Mouse (Mus musculus) retina, postnatal 1 day (tissue): ENCODE measurements at regions not wholly inside any gene's neighbourhood (a gene's known extent, or its start where the extent isn't known, plus 50 kb on each side); places are given as distances from the start of the nearest gene placed in this dataset.

Experiments
- DNase-seq: peaks from one replicate; pipeline ENCODE4 v3.0.0-alpha.2; 2012

DNA sequence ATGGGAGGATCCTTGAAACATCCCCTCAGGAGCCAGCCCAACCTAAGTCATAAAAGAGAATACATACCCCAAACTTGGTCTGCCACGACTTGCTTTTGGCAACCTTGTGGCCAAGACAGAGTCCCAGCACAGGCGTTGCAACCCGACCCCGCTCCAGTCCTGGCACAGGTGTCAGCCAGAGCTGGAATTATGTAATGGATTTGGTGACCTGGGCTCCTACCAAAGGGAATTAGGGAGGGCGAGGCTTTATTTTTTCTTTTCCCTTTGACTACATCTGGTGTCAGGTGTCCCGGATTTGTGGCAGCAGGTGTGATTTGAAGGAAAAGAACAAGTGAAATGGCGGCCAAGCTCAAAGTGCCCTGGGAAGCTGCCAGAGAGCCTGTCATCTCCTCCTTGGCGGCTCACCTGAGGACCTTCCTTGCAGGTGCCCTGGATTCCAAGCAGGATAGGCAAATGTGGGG is 212.9 kb downstream of the Mef2c start:
- peak; percentile 35 for DNase-seq

DNA sequence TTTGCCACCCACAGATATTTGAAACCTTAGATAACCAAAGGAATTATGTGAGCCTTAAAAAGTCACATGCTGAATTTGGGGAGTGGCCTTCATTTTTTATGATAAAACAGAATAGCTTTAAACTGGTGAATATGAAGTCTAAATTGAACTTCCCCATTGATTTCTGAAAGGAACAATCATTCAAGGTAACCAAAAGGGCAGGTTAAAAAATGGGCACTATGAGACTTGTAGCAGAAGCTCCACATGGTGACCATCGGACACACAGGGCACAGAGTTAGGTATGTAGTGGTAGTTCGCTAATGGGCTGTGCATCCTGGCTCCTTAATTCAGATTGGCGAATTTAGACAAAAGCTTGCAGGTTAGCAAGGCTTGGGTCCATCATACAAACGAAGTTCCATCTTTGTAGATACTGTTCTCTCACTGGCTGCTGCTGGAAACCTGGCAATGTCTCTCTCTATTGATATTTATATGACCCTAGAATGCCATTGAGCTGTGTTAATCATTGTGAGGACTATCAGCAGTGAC is 213.9 kb downstream of the Mef2c start:
- peak; percentile 8 for DNase-seq

DNA sequence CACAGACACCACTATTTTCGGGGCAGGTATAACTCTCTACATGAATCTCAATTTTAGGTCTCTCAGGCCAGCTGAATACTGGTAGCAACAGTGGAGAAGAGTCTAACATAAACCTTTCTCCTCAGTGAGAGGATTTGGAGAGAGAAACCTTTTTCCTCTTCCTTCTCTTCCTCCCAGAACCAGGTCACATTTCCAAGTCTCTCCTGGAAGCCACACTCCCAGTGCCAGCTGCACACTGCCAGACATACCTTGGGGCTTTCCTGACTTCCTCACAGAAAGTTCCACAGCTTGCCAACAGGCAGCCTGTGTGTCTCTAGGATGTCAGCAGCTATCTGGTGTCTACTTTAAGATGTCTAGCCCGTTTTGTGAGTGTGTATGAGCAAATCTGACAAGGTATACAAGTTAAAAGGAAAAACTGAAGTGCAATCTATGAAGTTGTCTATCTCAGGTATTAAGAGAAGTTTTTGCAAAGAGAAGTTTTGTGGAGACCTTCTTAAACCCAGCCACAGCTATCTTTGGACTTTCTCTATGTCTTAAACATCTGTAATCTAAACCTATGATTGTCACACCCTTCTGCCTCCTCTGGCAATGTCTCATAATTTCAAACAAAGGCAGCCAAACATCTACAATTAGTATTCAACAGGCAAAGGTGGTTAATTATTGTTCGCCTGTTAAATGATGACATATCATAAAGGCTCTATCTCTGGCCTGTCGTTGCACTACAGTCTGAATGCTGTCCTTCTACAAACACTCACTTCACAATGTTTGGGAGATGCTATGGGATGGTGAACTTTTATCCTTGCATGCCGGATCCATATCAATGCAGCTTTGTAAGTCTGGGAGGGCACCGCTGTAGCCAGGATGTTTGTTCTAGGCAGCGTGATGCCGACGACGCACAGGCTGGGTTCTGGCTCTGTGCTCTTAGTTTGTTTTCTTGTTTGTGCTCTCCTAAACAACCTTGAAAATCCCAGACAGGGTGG is 214.9 kb downstream of the Mef2c start:
- peak; percentile 20 for DNase-seq

DNA sequence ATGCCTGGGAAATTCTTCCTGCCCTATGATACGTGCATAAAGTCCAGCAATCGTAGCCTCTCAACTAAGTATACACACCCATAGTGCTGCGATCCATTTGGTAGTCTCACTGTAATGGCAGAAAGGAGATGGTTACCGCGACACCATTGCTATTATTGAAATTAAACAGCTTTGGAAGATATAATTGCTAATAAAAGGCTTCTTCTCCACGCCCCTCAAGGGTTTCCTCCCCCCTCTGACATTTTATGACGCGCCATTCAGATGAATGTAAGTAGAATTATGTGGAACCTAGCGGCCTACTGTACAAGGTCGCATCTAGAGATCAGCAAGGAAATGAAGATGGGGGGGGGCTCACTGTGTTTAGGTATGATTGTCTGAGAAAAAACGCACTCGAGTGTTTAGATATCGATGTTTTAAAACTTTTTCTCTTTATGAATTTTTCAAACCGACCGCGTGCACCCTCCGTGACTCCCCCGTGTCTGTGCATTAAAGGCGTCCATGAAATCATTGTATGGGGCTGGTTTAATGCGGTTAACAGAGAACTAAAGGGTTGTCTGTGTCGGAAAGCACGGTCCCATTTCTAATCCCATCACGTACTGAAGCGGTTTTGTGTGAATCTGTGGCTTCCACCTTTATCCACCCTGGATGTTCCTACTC is 215.9 kb downstream of the Mef2c start:
- DNase-seq: peak; percentile 50

DNA sequence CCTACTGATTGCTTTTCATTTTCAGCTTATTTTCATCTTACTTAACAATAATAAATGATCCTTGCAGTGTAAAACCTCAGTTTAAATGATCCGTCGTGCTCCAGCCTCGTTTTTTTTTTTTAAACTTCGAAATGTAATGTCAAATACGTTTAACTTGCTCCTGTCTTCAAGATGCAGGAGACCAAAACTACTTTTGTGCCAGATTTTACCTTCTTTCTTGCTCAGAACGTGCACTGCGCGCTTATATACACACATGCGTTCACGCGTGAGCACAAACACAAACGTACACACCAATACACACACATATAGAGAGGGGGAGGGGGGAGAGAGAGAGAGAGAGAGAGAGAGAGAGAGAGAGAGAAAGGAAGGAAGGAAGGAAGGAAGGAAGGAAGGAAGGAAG is 216.5 kb downstream of the Mef2c start:
- peak; percentile 42 for DNase-seq

DNA sequence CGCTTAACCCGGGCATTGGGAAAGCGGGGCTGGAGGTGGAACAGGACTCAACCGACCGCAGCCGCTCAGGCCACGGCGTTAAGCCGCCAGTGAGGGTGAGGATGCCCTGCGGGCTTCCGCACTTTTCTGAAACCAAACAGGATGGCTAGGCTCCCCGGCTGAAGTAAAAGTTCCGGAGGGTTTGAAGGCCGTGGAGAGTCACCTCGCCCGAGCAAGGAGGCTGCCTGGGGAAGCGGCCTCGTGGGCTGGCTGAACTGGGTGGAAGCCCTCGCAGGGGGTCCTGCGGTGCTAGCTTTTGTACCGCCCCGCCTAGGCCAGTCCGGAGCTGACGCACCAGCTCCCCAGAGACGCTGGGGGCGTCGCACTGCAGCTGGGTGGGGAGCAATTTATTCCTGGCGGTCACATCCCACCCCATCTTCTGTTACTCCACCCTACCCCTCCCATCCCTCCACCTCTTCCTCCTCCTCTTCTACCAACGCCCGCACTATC is 217.1 kb downstream of the Mef2c start:
- peak; percentile 94 for DNase-seq

DNA sequence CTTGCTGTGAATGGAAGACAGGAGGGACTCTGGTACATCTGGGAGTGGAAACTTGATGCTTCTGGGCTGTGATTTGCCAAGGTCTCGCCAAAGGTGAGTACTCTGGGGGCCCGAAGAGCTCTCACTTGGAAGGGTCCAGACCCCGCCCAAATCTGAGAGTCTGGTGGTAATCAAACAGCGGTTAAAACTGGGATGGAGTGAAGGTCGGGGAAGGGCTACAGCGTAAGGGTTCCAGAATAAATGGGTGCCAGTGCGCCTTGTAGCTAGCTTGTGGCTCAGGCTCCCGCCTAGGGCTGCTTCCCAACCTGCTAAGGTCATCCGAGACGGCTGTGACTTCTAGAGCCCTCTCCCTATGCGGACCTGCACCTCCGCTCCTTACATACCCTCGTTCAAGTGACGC is 217.7 kb downstream of the Mef2c start:
- no peak for DNase-seq

DNA sequence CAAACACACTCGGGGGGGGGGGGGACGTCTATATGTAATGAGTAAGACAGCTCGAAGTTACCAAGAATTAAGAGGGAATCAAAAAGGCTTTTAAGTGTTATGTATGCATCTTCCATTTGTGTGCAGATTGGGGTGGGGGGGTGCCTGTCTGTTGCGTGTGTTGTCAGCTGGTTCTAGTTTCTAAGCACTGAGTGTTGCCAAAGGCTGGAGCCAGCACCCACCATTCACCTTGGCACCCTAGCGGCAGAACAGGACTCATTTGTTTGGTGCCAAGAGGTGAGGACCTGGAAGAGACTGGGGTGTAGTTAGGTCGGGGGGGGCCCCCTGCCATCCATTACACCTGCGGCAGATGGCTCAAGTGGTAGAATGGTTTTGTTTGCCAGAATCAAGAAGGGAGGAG is 218.4 kb downstream of the Mef2c start:
- DNase-seq: peak; percentile 64

DNA sequence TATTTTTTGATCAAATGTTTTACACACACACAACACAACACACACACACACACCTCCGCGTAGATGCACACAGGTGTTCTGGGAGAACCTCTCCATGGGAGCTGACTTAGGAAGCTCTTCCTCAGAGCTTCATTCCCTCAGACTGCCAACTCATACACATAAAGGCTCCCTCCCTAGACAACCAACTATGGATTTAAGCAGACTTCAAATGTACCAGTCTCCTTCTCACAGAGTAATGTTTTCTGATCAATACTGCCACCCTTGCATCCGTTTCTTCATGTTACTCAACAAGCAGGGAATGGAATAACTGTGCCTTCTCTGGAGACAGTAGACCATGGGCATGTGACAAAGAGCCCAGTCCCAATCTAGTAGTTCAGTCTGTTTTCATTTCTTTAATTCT is 219.0 kb downstream of the Mef2c start:
- DNase-seq: peak; percentile 11

DNA sequence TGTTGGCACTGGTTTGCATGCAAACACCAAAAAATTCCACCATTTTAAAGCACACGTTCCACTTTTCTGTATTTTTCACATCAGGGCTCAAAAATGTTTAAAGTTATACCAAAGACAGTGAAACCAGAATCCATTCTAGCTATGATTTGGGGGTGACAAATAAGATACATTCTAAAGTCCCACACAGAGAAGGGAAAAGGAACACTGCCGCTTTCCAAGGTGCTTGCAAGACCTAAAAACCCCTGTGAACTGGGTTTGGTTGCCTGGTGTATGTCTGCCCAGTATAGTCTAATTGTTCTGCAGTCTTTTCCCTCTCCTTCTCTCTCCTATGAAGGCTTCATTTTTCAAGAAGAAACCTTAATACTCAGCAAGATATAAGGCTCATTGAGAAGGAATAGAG is 219.6 kb downstream of the Mef2c start:
- no peak for DNase-seq

DNA sequence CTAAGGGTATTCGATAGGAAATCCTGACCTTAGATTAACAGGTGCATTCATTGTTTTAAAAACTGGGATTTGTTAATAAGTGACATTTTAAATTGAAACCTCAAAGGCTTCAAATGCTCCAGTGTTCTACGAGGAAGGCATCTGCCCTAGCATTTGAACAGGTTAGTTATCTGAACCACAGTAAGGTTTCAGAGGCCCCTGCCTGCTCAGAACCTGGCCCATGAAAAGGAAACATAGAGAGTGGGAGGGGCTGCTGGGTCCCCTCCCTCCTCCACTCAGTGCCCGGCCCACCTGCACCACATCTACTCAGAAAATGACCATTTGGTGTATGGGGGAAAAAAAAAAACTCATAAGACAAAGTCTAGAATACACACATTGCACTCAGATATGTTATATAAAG is 220.4 kb downstream of the Mef2c start:
- peak; percentile 26 for DNase-seq

DNA sequence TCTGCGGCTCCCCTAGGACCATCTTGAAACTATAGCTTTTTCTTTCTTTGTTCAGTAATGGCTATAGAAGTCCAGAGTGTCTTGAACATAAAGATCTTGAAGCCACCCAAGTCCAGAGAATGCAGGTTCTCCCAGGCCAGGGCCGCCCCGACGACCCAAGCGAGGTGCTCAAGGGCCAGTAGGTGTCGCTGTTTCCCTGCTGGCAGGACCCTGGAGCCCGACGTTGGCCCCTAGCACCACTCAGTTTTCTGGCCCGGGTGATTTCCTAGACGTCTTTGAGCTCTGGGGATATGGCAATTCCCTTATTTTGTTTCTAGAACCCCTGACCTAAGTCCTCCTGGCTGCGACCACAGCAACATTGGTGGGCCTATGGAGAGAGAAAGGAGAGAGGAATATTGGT is 221.2 kb downstream of the Mef2c start:
- peak; percentile 92 for DNase-seq

DNA sequence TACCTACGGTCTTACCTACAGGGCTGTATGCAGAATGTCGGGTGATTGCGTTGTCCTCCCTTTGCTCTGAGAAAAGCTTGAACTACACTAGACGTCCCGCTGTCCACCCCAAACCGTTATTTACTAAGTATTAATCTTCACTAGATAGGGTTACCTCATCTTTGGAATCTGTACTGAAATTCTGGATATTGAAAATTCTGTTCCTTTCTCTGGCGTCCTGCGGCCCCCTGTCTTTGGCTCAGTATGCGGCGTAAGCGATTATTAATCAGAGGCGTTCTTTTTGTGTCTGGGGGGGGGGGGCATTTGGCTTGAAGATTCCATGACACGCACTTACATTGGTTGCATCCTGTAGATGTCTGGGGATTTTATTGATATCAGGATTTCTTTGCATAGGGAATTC is 222.0 kb downstream of the Mef2c start:
- DNase-seq: peak; percentile 60

DNA sequence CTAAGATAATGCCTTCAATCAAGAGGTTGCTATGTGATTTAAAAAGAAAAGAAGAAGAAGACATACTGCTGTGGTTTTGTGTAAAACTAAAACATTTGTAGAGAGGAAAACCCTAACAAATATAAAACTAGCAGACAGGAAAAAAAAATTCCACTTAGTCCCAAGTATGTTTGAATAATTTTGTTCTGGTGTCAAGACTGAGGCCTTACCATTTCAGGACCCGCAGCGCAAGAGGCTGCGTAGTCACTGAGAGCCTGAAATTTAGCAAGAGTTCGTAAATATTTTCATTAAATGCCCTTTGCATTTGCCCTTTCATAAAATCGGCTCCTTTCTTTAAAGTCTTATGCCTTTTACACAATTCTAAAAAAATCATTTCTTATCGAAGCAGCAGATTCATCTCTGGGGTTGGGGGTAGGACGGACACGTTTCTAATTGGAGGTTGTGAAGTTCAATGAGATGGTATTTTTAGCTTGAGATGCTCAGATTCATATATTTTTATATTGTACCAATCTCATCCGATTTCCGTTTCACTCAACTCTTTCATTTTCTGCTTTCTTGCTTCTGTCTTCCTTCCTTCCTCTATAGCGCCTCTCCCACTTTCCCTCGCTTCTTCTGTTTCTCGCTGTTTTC is 222.6 kb downstream of the Mef2c start:
- no peak for DNase-seq

DNA sequence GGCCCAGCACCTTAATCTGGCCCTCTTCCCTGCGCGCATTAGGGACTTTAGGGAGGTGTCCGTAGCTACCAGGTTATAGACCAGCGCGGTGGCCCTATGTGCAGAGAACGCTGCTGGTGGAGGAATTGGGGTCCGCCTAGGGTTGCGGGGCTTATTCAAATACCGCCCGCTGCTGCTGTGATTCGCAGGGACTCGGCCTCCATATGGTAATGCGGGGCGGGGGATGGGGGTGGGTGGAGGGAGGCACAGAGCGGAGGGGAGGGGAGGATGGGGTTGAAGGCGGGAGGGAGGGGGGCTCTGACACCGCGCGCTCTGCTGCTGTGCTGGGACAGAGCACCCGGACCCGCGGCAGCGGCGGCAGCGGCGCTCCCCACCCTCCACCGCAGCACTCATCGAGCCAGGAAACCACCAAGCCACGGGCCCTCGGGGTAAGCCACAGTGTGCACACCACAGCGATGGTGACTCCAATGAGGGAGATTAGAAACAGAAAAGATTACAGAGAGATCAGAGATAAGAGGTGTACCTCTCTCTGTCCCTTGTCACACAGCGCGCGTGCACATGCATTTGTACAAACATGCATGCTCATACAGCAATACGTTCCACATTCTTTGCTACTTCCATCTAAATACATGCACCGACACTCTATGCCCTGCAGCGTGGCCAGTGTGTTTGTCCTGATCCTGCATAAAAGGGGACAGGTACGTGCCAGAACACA is 223.4 kb downstream of the Mef2c start:
- peak; percentile 94 for DNase-seq

DNA sequence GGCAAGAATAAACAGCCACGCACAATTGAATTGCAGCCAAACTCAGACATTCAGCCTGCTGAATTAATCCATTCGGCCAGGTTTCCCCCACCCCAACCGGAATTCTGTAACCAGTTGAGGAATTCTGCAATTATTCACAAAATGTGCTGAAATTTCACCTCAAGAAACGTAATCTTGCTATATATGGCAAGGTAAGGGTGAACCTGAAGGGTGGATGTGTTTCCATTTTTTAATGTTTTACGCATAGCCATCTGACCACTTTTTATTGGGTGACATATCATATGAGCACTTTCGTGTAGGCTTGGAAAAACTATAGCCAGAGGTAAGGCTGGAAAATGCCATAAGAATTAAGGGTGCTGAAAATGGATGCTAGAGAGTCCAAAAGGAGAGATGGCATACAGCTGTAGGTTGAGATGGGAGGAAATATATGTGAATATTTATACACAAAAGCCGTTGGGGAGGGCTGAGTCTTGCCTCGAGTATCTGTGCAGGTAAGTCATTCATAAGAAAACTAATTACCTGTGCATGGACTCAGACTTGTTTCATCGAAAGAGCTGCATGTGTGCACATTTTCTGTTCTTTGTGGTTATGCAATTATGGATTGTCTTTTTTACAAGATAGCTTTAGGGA is 224.0 kb downstream of the Mef2c start:
- no peak for DNase-seq

DNA sequence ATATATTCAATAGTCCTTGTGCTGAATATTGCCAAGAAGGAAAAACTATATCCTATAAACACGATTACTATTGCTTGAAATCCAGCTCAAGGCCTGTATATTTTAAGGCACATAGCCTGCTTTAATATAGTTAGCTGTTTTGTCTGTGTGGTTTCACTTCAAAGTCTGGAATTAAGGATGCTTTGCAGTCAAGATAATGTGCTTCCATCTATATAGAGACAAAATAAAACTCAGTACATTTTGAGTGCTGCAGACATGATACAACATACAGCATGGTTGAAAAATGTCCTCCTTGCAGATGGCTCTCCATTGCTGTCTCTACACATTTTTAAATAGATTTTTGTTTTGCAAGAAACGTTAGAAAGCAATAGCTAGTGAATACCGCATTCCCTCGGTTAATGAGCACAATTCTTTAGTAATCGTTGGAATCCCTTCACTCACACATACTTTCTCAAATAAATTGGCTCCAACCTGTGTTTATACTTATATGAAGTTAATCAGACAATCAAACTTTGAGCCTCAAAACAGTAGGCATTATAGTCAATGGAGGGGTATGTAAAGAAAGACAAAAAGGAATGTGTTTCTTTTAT is 224.7 kb downstream of the Mef2c start:
- peak; percentile 20 for DNase-seq

DNA sequence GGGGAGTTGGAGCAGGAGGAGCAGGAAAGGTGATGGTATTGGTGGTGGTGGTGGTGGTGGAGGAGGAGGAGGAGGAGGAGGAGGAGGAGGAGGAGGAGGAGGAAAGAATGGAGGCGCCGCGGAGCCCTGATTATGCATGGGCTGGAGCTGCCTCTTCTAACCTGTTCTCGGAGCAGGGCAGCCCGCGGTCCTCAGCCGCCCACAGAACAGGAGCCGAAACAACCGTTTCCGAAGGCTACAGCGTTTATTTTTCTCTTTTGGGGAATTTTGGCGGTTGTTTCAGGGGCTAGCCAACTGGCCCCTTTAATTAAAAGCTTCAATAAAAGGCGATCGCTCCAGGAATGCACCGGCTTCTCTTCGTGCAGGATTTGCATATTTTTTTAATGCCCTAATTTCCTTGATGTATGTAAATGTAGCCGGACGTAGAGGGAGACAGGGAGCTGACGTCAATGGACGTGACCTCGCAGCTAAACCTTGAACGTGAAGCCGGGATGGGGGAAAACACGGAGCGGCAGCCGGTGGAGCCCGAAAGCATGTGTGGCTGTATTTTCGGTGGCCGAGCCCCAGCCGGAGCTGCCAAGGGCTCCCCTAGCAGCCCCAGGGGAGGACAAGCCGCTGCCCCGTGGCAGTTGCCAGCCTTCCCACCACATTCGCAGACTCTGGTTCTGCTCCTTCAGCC is 225.6 kb downstream of the Mef2c start:
- DNase-seq: peak; percentile 96

DNA sequence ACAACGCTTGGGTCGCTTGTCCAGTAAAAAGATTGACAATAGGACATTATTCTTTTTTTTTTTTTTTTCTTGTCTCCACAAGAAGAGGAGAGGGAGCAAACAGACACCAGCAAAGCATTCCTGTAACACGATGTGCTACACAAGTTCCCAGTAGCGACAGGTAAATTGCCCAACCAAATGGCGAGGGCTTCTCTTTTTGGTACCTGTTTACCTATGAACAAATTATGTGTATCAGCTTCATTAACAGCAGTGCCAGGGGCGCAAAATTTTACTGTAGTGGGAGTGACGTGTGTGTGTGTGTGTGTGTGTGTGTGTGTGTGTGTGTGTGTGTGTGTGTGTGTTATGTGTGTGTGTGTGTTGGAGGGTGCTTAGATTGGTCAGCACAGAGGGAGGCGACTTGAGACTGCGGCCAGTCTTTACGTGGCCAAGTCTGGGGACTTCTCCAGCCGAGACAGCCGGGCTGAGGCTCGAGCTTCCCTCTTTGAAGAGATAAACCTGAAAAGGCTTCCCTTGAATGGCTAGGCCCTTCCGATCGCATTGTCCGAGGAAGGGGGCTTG is 226.4 kb downstream of the Mef2c start:
- DNase-seq: no peak

DNA sequence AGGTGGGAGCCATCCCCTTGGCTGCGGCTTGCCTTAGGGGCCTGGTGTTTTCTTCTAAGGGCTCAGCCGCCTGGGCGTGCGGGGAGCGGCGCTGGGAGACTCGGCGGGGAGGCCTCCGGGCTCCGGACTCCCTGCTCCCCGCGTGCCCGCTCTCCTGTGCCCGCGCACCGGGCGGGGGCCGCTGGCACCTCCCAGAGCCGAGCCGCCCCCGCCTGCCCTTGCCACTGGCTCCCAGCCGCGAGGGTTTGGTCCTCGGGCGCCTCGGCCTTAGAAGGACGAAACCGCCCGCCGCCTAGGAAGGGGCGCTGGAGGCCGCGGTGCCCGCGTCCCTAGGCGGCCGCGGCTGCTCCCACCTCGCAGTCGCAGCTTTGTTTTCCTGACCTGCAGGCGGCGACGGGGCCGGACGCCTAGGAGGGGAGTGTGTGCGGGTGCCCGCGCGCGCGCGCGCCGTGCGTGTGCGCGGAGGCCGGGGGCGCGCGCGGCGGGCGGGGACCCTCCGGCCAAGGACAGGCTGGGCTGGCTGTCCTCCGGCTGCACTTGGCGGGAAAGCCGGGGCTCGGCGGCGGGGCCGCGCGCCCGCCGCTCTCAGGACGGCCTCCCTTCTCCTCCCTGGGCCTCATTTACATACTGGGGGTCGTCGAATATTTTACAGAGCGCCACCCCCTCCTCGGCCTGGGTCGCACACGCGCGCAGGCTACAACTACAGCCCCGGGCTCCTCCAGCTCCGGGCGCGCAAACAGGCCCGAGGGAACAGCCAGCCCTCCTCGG is 227.1 kb downstream of the Mef2c start:
- DNase-seq: peak; percentile 94
